Mouse (Mus musculus): ENCODE measurements around the gene Gpr137.

The Gpr137 gene

GRCm38 (mm10) chr19:6940396-6941351 is 1.6 kb downstream of the Gpr137 start:
- DNase-seq, result no peak

DNA sequence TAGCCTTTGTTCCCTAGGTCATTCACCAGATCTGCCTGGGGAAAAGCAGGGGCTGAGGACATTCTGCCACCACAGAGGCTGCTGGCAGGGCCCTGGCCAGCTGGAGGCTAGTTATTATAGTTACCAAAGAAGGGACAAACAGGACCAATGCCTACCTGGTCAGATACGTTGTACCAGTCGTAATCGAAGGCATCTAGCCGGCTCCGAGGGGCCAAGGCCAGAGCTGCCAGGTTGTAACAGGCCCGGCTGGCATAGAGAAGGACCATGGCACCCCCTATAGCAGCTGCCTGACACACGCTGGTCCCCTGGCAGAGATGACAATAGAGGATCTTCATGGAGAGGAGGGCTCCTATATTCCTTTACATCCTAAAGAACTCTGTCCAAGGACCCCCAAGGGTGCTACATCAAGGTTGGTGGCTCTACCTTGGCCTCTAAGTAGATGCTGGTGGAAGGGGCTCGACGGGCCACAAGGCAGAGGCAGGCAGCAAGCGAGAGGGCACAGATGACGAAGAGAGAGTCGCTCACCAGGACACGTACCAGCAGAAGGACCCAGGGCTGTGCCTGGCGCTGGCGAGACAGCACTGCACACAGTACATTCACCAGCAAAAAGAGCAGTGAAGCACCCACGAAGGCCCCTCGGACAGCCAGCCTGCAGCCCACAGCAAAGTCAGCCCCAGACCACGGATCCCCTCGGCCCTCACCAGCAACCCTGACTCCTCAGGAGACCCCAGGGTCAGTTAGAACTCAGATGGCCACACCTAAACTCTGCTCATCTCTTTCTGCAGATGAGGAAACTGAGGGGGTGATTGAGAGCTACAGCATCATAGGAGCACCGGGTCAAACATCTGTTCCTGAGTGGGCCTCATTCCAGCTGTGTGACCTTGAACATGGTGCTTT is 2.9 kb downstream of the Gpr137 start:
- DNase-seq, result no peak

DNA sequence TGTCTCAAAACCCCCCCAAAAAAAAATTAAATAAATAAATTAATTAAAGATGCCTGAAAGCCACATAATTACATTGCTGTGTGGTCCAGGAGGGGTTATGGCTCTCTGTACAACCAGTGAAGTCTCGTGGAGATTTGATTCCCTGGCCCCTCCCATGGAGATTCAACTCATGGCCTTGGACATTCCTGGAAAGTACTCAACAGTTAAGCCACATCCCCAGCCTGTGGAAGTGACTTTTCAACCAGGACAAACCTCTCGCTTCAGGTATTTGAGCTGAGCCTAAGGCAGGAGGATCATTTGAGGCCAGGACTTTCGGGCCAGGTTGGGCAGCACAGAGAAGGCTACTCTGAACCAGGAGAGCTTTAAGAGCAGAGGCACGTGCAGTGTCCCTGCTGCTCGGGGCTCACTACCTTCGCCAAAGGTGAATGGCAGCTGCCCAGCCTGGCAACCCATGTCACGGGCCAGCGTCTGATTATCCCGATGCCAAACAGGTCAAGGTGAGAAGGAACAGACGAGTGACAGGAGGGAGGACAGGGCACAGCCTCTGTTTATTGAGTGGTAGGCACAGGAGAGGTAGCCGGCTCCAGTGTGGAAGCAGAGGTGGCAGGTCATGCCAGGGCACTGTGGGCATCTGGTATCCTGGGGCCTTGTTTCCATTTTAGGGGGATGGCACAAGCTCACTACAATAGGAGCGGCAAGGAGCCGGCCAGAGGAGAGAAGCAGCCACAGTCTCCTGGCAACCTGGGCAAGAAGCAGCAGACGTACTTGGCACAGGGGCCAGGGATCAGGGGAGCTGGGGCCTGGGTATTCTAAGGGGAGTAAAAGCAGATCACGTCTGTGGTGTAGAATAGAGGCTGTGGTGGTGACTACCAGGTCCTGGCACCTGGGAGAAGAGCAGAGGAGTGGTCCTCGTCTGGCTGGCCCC is 4.5 kb downstream of the Gpr137 start:
- no peak for DNase-seq

DNA sequence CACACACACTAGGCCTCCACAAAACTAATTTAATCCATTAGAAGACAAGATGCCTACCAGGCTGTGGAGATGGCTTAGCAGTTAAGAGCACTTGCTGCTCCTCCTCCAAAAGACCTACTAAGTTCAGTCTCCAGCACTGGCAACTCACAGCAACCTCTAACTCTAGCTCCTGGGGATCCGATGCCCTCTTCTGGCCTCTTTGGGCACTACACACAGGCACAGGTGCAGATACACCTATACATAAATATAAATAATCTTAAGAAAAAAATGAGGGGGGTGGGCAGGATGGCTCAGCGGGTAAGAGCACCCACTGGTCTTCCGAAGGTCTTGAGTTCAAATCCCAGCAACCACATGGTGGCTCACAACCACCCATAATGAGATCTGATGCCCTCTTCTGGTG is 6.0 kb downstream of the Gpr137 start:
- no peak for DNase-seq

DNA sequence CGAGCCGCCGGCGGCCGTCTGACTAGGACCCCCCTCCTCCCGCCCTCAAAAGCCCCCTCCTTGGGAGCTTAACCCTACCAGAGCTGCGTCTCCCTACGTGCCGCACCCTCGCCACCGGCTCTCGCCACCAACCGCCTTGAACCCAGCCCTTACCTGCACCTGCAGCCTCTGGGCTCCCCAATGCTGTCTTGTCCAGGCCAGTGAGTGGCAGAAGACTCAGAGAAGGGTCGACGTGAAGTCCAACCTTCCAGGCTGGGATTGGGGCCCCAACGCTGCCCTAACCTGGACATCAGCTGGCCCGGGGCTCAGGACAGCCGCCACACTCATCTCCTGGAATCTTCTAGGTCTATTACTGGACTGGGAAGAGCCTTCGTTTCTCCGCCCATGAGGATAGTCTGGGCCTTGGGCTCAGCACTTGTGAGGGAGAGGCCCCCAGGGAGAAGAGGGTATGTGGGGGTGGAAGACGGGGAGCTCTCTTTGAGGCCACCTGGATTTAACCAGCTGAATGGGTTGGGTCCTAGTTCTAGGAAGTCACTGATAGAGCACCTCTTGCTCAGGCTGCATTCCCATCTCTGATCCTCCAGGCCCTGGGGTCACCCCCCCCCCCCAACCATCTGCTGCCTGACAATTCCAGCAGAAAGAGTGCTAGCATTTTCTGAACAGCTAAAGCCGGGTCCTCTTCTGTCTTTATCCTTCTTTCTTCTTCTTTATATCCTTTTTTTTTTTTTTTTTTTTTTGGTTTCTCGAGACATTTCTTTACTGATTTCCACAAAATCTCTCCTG is 7.9 kb downstream of the Gpr137 start, which contains the start of gene Kcnk4:
Kcnk4 (minus strand) TSS at position 321 of the 783 bp plus-strand sequence.
- no peak for DNase-seq

DNA sequence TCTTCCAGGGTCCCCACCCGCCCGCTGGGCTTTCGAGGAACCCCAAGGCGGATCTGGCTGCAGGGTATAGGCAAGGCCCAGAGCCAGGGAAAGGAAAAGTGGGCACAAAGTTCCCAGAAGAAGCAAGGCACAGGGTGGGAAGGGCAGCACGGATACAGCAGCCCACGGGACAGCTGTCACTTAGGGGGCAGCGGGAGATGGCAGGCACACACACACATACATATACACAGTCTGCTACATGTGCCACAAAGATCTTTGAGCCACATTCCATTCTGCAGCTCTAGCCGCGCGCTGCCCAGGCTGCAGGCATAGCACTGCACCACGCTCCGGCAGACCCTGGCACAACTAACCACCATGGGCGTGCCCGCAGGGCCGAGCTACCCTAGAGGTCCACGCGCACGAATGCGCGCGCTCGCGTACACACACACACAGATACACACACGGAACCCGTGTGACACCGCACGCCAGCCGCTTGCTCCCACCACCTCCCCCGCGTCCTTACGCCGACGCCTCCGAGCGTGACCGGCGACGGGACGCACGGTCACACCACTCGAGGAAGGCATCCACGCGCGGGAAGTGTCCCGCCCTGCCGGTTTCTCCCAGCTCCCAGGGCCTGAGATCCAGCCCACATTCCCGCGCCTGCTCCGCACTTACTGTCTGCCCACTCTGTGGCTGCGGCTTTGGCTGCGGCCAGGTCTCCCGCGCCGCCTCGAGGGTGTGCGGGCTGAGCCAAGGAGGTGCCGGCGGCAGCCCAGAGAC is 8.7 kb downstream of the Gpr137 start:
- DNase-seq, result no peak

DNA sequence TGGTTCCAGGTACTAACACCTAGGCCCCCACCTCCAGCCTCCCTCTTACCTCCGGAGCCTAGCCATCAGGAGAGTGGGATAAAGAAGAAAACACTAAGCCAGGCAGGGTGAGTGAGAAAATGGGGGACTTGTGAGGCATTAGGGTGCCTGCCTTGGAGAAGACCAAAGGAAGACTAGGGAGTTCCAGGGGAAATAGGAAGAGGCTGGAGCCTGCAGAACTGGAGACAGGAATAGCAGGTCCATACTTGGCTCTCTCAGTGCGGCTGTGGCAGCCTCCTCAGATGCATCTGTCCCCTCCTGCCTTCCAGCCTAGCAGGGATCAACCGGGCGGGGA is 9.2 kb downstream of the Gpr137 start:
- DNase-seq, result no peak

DNA sequence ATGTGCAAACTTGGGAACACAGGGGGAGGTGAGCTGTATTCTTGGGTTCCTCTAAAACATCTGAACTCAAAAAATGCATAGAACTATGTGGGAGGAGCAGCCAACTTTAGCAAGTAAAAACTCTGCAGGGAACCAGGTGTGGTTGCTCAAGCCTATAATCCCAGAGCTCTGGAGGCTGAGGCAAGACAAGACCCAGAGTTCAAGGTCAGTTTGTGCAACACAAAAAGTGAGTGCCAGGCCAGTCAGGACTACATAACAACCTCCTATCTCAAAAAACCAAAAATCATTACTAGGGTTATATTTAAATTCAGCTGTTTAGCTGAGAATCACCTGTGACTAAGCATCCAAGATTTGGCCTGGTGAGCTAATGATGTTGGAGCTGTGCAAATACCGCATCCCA is 10.3 kb downstream of the Gpr137 start:
- DNase-seq, result no peak

DNA sequence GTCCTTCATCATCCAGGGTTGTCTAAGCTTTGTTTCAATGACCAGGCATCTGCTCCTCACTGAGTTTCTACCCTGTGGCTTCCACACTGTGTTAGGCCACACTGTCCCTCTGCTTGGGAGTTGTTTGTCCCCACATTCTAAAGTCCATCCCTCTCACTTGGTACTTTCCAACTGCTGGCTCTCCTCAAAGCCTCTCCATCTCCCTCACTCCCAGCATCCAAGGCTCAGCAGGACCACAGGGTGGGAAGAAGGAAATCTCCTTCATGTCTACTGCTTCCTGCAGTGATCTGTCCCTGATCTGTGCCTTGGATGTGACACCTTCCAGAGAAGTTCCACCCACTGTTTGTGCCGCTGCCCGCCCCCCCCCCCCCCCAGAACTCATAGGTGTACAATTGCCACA is 11.3 kb downstream of the Gpr137 start:
- no peak for DNase-seq

DNA sequence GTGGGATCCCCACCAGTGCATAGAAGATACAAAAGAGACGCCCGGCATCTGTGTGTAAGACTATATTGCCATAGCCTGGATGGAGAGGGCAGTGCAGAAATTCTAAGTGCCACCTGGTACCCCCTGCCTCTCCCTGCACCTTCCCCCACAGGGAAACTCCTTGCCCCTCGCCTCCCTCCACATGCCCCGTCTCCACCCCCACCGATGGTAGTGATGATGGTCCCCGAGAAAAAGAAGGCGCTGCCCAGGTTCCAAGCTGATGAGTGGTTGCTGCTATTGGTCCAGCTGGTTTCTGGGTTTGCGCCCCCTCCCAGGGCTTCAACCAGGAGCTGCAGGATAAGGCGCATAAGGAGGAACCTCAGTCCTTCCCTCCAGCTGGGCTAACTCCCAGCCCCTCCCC is 14.2 kb downstream of the Gpr137 start:
- no peak for DNase-seq

- peak in 1 of 2 experiments; percentile 24 for DNase-seq
Observed at GRCm38 (mm10) chr19:6926559-6927255, 15.6 kb downstream of the Gpr137 start.

GRCm38 (mm10) chr19:6925611-6926329 is 16.5 kb downstream of the Gpr137 start:
- no peak for DNase-seq

- no peak for DNase-seq
Observed at GRCm38 (mm10) chr19:6925307-6925573, 17.0 kb downstream of the Gpr137 start, which contains the start of gene Catsperz. Gene Catsperz (minus strand): TSS chr19:6925380.

- DNase-seq, result peak; percentile 81 to 87
Observed at GRCm38 (mm10) chr19:6924461-6925306, 17.6 kb downstream of the Gpr137 start.

GRCm38 (mm10) chr19:6922901-6923735 is 19.2 kb downstream of the Gpr137 start:
- no peak for DNase-seq

DNA sequence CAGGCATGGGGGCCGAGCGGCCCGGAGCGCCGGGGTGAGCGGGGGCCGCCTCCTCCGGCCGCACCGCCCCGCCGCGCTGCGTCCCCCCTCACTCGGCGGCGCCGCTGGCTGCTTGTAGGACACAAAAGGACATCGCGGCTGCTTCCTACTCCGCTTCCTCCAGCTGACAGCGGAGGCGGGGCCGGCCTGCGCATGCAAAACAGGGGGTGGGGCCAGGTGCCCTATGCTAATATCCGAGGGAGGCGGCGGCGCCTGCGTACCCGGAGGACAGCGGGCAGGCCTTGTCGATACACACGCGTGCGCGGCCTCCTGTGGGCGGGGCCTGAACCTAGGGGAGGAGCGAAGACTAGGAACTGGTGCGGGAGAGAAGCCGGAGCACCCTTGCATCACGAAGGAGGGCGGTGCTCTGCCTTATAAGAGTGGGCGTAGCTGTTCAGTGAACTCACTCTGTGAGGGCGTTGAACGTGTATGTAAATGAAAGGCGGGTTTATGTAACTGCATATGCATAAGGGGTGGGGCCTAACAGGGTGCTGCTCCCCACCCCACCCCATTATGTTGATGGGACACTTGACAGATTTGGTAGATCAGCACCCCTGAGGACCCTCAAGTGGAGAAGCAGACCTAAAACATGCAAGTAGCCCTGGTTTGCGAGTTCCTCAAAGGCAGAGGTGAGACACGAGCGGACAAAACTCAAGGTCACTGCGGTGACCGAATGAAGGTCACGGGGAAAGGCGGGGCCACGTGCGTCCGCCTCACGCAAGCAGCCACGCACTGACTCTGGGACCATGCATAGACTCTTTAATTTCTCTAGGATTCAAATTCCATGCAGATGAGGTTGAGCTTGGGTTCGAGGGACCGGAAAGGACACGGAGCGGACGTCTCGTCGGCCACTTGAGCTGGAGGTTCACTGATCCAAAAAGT is 20.4 kb downstream of the Gpr137 start, which contains the start of gene Esrra:
Esrra (minus strand) TSS at position 167 of the 921 bp plus-strand sequence.
- peak; percentile 100 for DNase-seq

Measured in lung, adult 18-20 months (tissue).